Mouse (Mus musculus) lung, adult 18-20 months (tissue): ENCODE measurements around the gene Gm17067.
A peak's percentile ranks its signal among the peaks of the same experiment; 100 is the strongest.
"Not testable (repeated sequence)": the region's sequence is repeated elsewhere in the genome, so short reads cannot be mapped to it uniquely, and the experiment has no call there.

Experiments
- DNase-seq, 2 experiments: peaks; one replicate each; pipeline ENCODE4 v3.0.0; 2022; ENCODE audit warnings: mixed read lengths in 2 of 2

Gm17067 gene

GRCm38 (mm10) chr7:42726917-42727316, at the start of gene Gm17067:
Gm17067 (minus strand) TSS chr7:42727017.
- not testable (repeated sequence) for DNase-seq

- DNase-seq: no peak
Measured at GRCm38 (mm10) chr7:42749836-42750235, 23.0 kb upstream of the Gm17067 start.

GRCm38 (mm10) chr7:42738536-42739210, 11.9 kb upstream of the Gm17067 start:
- no peak for DNase-seq

GRCm38 (mm10) chr7:42693251-42693650, 33.6 kb downstream of the Gm17067 start:
- peak; percentile 15 to 41 for DNase-seq

- DNase-seq: peak; percentile 88 to 91
Measured at GRCm38 (mm10) chr7:42692362-42693158, 34.3 kb downstream of the Gm17067 start, which contains the start of gene Zfp975. Zfp975 (minus strand) TSS chr7:42692742.

- DNase-seq: not testable (repeated sequence)
Measured at GRCm38 (mm10) chr7:42680081-42680480, 46.7 kb downstream of the Gm17067 start.

GRCm38 (mm10) chr7:42679646-42680045, 47.2 kb downstream of the Gm17067 start:
- DNase-seq: not testable (repeated sequence)

- DNase-seq: peak in 1 of 2 experiments; percentile 1
Measured at GRCm38 (mm10) chr7:42660140-42660539, 66.7 kb downstream of the Gm17067 start.
